Mouse (Mus musculus): ENCODE measurements around the gene Inpp5b.

Gene Inpp5b

GRCm38 (mm10) chr4:124768963-124769591 is 27.4 kb downstream of the Inpp5b start:
- no peak for DNase-seq

GRCm38 (mm10) chr4:124770624-124771023 is 29.0 kb downstream of the Inpp5b start:
- DNase-seq, result no peak

- peak; percentile 50 for DNase-seq
These were observed 30.5 kb downstream of the Inpp5b start for GRCm38 (mm10) chr4:124772125-124772524.

DNA sequence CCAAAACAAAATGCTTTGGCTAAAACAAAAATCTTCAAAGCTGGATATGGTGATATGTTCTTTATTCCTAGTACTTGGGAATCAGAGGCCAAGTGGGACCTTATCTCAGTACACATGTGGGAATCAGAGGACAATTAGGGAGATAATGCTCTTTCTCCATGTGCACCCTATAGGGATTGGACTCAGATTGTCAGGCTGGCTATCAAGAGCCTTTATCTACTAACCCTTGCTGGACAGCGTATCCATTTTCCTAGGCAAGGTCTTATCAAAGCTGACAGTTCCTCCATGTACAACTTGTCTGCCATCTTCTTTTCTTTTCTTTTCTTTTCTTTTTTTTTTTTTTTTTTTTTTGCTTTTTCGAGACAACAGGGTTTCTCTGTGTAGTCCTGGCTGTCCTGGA is 31.8 kb downstream of the Inpp5b start:
- no peak for DNase-seq

DNA sequence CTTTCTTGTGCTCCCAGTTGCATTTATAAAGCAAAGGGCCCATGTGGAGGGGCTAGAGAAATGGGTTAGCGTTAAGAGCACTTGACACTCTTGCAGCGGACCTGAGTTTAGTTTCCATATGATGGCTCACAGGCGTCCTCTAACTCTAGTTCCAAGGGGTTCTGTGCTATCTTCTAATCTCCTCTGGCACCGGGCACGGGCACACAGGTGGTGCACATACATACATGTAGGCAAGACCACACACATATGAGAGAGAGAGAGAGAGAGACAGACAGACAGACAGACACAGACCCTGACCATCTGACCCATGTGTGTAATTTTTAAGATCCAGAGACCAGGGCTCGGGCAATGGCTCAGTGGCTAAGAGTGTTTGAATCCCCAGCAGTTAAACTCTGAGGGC is 32.3 kb downstream of the Inpp5b start:
- DNase-seq, result no peak

- DNase-seq, result no peak
These were observed 32.8 kb downstream of the Inpp5b start for GRCm38 (mm10) chr4:124774429-124774828.

DNA sequence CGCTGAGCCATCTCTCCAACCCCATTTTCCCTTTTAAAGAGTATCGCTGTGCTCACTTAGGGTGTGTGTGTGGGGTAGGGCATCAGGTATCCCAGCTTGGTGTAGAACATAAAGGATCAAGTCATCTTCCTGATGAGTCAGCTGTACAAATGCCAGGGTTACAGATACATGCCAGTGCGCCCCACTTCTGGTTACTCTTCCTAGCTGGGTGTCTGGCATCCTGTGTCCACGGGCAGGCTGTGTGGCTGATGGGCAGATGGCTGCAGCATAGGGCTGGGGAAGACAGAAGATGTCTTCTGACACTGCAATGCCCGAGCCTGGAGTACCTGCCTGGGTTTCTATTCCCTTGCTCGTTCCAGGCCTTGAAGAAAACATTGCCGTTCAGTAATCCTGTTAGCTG is 39.7 kb downstream of the Inpp5b start:
- DNase-seq, result no peak

DNA sequence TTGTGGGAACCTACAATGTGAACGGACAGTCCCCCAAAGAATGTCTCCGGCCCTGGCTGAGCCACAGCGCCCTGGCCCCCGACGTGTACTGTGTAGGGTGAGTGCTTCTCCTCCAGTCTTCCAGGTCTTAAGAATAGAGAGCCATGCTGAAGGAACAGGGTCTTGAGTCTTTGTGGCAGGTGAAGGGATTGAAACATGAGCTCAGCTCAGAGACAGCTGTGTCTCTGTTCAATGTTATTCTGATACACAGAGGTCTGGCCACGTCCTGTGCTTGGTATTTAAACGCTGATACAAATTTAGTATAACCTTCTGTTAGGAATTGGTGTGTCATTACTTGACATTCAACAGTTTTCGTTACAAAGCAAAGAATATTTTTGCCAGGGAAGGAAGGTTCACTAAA is 40.7 kb downstream of the Inpp5b start:
- DNase-seq, result no peak

DNA sequence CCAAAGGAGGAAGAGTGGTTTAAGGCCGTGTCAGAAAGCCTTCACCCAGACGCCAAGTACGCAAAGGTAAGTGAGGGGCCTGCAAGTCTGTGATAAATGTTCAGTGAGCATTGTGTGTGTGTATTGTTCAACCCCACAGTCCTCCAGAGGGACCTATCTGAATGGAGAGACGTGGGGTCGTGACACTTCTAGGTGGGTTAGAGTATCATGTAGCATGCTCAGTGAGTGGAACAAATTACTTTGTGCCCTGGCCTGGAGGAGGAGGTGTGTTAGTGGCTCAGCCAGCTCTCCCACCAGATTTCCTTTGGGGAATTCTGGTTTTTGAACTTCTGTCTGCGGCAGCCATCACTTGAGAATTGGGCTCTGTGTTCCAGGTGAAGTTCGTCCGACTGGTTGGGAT is 42.3 kb downstream of the Inpp5b start:
- no peak for DNase-seq

GRCm38 (mm10) chr4:124790013-124790412 is 48.4 kb downstream of the Inpp5b start:
- no peak for DNase-seq

GRCm38 (mm10) chr4:124792114-124792513 is 50.5 kb downstream of the Inpp5b start:
- DNase-seq, result no peak

DNA sequence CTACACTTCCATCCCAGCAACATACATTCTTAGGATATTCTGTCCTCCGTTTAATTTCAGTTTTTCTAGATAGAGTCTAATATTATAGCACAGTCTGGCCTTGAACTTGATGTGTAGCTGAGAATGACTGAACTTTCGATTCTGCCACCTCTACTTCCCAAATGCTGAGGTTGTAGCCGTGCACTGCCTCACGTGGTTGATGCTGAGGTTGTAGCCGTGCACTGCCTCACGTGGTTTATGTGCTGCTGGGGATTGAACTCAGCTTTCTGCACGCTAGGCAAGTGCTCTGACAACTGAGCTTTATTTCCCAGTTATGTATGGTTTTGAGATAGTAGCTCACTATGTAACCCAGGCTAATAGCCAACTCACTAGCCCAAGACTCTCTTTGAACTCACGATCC is 54.5 kb downstream of the Inpp5b start:
- DNase-seq, result no peak

DNA sequence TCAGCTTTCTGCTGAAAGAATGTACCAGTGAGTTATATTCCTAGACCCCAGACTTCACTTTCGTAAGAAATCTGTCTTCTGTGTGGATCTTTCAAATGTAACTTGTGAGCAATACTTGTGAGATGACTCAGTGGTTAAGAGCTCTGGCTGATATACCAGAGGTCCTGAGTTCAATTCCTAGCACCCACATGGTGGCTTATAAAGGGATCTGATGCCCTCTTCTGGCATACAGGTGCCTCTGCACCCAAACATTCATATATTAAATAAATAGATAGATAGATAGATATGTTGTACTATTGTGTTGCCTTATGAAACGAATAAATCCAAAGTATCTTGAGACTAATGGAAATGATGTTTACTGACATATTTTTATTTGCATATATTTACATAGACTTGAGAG is 55.3 kb downstream of the Inpp5b start:
- DNase-seq, result no peak

- peak; percentile 93 for DNase-seq
These were observed 60.1 kb downstream of the Inpp5b start, which contains the start of gene Mtf1 for GRCm38 (mm10) chr4:124801552-124802308. Gene Mtf1 (plus strand): TSS chr4:124802104.

- peak; percentile 98 for DNase-seq
These were observed 60.9 kb downstream of the Inpp5b start for GRCm38 (mm10) chr4:124802309-124803260.

GRCm38 (mm10) chr4:124803406-124803805 is 61.8 kb downstream of the Inpp5b start:
- no peak for DNase-seq

DNA sequence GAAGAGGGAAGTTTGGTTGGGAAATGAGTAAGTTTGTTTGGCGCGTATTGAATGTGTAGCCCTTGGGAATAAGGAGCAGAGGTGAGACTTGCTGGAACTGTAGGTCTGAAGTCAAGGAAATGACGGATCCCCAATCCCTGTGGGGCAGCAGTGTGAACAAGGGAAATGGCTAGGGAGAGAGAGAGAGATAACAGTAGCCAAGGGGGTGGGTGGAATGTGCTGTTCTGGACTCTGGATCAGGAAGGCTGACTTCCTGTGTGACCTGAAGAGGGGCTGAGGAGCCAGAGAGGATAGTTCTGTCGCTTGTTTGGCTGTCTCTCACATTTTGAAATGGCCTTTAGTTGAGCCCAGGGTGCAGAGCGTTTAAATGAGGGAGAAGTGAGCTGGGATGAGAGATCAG is 66.9 kb downstream of the Inpp5b start:
- DNase-seq, result no peak

GRCm38 (mm10) chr4:124809136-124809883 is 67.7 kb downstream of the Inpp5b start:
- DNase-seq, result no peak

GRCm38 (mm10) chr4:124810056-124810455 is 68.4 kb downstream of the Inpp5b start:
- DNase-seq, result no peak

- DNase-seq, result no peak
These were observed 69.8 kb downstream of the Inpp5b start for GRCm38 (mm10) chr4:124811347-124811975.

- no peak for DNase-seq
These were observed 74.3 kb downstream of the Inpp5b start for GRCm38 (mm10) chr4:124815901-124816300.

- peak; percentile 78 for DNase-seq
These were observed 76.2 kb downstream of the Inpp5b start for GRCm38 (mm10) chr4:124817803-124818202.

All from lung, postnatal 10 days (tissue).